Mouse (Mus musculus): ENCODE results near the gene Tmem255a. TPM values are rescaled to one million over a fixed set of nuclear protein-coding genes. Genes with fewer than 3 reads are reported as not detected.

Tmem255a gene
- polyA plus RNA-seq, 1 experiment from 2014 or later = 39.9 TPM

- no peaks in the 10 kb centered on the region for H3K4me1 ChIP-seq (ENCODE audit: control insufficient read depth, insufficient read depth, low read depth, low read length)
- H3K4me3 ChIP-seq (ENCODE audit: low read length) = no peak overlapping the region
- no peaks in the 10 kb centered on the region for H3K36me3 ChIP-seq (ENCODE audit: control insufficient read depth, insufficient read depth, low read length)
- H3K9me3 ChIP-seq (ENCODE audit: control insufficient read depth, low read length) = no peaks in the 10 kb centered on the region
- H3K27me3 ChIP-seq (replicated peaks; ENCODE audit: control insufficient read depth, insufficient read depth, low read length) = no peaks in the 10 kb centered on the region
- H3K4me2 ChIP-seq (ENCODE audit: low read length) = no peak overlapping the region
- H3K9ac ChIP-seq (ENCODE audit: low read depth, low read length) = no peak overlapping the region
- no peak for ATAC-seq
- 68% methylated on average over 2 of the region's 2 CpGs for WGBS
- H3K27ac ChIP-seq (ENCODE audit: low read depth, low read length) = no peak overlapping the region
These were observed 34.6 kb downstream of the Tmem255a start for GRCm38 (mm10) chrX:38217676-38217991.

GRCm38 (mm10) chrX:38216986-38217675, 35.1 kb downstream of the Tmem255a start:
- H3K9me3 ChIP-seq (ENCODE audit: control insufficient read depth, low read length) = no peaks in the 10 kb centered on the region
- H3K36me3 ChIP-seq (ENCODE audit: control insufficient read depth, insufficient read depth, low read length) = no peaks in the 10 kb centered on the region
- H3K27ac ChIP-seq (ENCODE audit: low read depth, low read length) = no peak overlapping the region
- no peak overlapping the region for H3K9ac ChIP-seq (ENCODE audit: low read depth, low read length)
- H3K27me3 ChIP-seq (replicated peaks; ENCODE audit: control insufficient read depth, insufficient read depth, low read length) = no peaks in the 10 kb centered on the region
- no peak overlapping the region for H3K4me3 ChIP-seq (ENCODE audit: low read length)
- no peaks in the 10 kb centered on the region for H3K4me1 ChIP-seq (ENCODE audit: control insufficient read depth, insufficient read depth, low read depth, low read length)
- 87% methylated on average over 9 of the region's 9 CpGs for WGBS
- no peak overlapping the region for H3K4me2 ChIP-seq (ENCODE audit: low read length)
- no peak for ATAC-seq

- Histone ChIP-seq H3K27me3 (replicated peaks; ENCODE audit: control insufficient read depth, insufficient read depth, low read length) (no peaks in the 10 kb centered on the region), H3K36me3 (ENCODE audit: control insufficient read depth, insufficient read depth, low read length) (no peaks in the 10 kb centered on the region), H3K9ac (ENCODE audit: low read depth, low read length) (no peak overlapping the region), H3K4me1 (ENCODE audit: control insufficient read depth, insufficient read depth, low read depth, low read length) (no peaks in the 10 kb centered on the region), H3K4me2 (ENCODE audit: low read length) (no peak overlapping the region), H3K9me3 (ENCODE audit: control insufficient read depth, low read length) (no peaks in the 10 kb centered on the region), H3K4me3 (ENCODE audit: low read length) (no peak overlapping the region), H3K27ac (ENCODE audit: low read depth, low read length) (no peak overlapping the region)
- 74% methylated on average over 1 of the region's 1 CpGs for WGBS
- ATAC-seq = no peak
These were observed 44.8 kb downstream of the Tmem255a start for GRCm38 (mm10) chrX:38207392-38207791.

- Histone ChIP-seq H3K4me2 (ENCODE audit: low read length) (no peak overlapping the region), H3K27me3 (replicated peaks; ENCODE audit: control insufficient read depth, insufficient read depth, low read length) (no peaks in the 10 kb centered on the region), H3K36me3 (ENCODE audit: control insufficient read depth, insufficient read depth, low read length) (no peaks in the 10 kb centered on the region), H3K9ac (ENCODE audit: low read depth, low read length) (no peak overlapping the region), H3K4me3 (ENCODE audit: low read length) (no peak overlapping the region), H3K4me1 (ENCODE audit: control insufficient read depth, insufficient read depth, low read depth, low read length) (no peaks in the 10 kb centered on the region), H3K9me3 (ENCODE audit: control insufficient read depth, low read length) (no peaks in the 10 kb centered on the region), H3K27ac (ENCODE audit: low read depth, low read length) (0 out of 2 replicates have a peak overlapping the region, but pooled peaks have one; percentile 48)
- peak; percentile 50; the same call in 1 of the 2 replicates for ATAC-seq
- 45% methylated on average over 2 of the region's 2 CpGs for WGBS
These were observed 50.4 kb downstream of the Tmem255a start for GRCm38 (mm10) chrX:38201816-38202215.

GRCm38 (mm10) chrX:38190458-38190764, 61.8 kb downstream of the Tmem255a start:
- Histone ChIP-seq H3K9ac (ENCODE audit: low read depth, low read length) (peak overlapping the region; percentile 87), H3K36me3 (ENCODE audit: control insufficient read depth, insufficient read depth, low read length) (no peaks in the 10 kb centered on the region), H3K9me3 (ENCODE audit: control insufficient read depth, low read length) (no peaks in the 10 kb centered on the region), H3K4me2 (ENCODE audit: low read length) (peak overlapping the region; percentile 66), H3K27ac (ENCODE audit: low read depth, low read length) (peak overlapping the region; percentile 84), H3K27me3 (replicated peaks; ENCODE audit: control insufficient read depth, insufficient read depth, low read length) (no peaks in the 10 kb centered on the region), H3K4me3 (ENCODE audit: low read length) (peak overlapping the region; percentile 66), H3K4me1 (ENCODE audit: control insufficient read depth, insufficient read depth, low read depth, low read length) (peaks cover 3% of the 10 kb centered on the region; the same call in 1 of the 2 replicates)
- 16% methylated on average over 3 of the region's 3 CpGs for WGBS
- ATAC-seq = peak; percentile 24; the same call in 1 of the 2 replicates

GRCm38 (mm10) chrX:38189552-38190457, 62.4 kb downstream of the Tmem255a start, which contains the start of gene Zbtb33:
Zbtb33 (plus strand) TSS chrX:38189793.
- peak within 1 kb of the TSS; percentile 84 for H3K27ac ChIP-seq (ENCODE audit: low read depth, low read length)
- H3K9me3 ChIP-seq (ENCODE audit: control insufficient read depth, low read length) = no peaks in the 10 kb centered on the region
- peaks cover 3% of the 10 kb centered on the region; the same call in 1 of the 2 replicates for H3K4me1 ChIP-seq (ENCODE audit: control insufficient read depth, insufficient read depth, low read depth, low read length)
- peak within 1 kb of the TSS; percentile 66 for H3K4me2 ChIP-seq (ENCODE audit: low read length)
- no peaks in the 10 kb centered on the region for H3K27me3 ChIP-seq (replicated peaks; ENCODE audit: control insufficient read depth, insufficient read depth, low read length)
- H3K4me3 ChIP-seq (ENCODE audit: low read length) = peak within 1 kb of the TSS; percentile 66
- peak within 1 kb of the TSS; percentile 87 for H3K9ac ChIP-seq (ENCODE audit: low read depth, low read length)
- WGBS = 13% methylated on average over 64 of the region's 72 CpGs
- ATAC-seq = peak; percentile 98
- H3K36me3 ChIP-seq (ENCODE audit: control insufficient read depth, insufficient read depth, low read length) = no peaks in the 10 kb centered on the region

GRCm38 (mm10) chrX:38185520-38185919, 66.7 kb downstream of the Tmem255a start:
- Histone ChIP-seq H3K27me3 (replicated peaks; ENCODE audit: control insufficient read depth, insufficient read depth, low read length) (no peaks in the 10 kb centered on the region), H3K27ac (ENCODE audit: low read depth, low read length) (no peak overlapping the region), H3K4me2 (ENCODE audit: low read length) (no peak overlapping the region), H3K9ac (ENCODE audit: low read depth, low read length) (no peak overlapping the region), H3K4me3 (ENCODE audit: low read length) (no peak overlapping the region), H3K9me3 (ENCODE audit: control insufficient read depth, low read length) (no peaks in the 10 kb centered on the region), H3K4me1 (ENCODE audit: control insufficient read depth, insufficient read depth, low read depth, low read length) (no peaks in the 10 kb centered on the region), H3K36me3 (ENCODE audit: control insufficient read depth, insufficient read depth, low read length) (no peaks in the 10 kb centered on the region)
- 26% methylated on average over 2 of the region's 2 CpGs for WGBS
- no peak for ATAC-seq

- peak; percentile 79 for ATAC-seq
- Histone ChIP-seq H3K9ac (ENCODE audit: low read depth, low read length) (no peak overlapping the region), H3K4me3 (ENCODE audit: low read length) (peak overlapping the region; percentile 14), H3K4me1 (ENCODE audit: control insufficient read depth, insufficient read depth, low read depth, low read length) (no peaks in the 10 kb centered on the region), H3K4me2 (ENCODE audit: low read length) (peak overlapping the region; percentile 72), H3K9me3 (ENCODE audit: control insufficient read depth, low read length) (peaks cover 3% of the 10 kb centered on the region), H3K36me3 (ENCODE audit: control insufficient read depth, insufficient read depth, low read length) (no peaks in the 10 kb centered on the region), H3K27me3 (replicated peaks; ENCODE audit: control insufficient read depth, insufficient read depth, low read length) (no peaks in the 10 kb centered on the region), H3K27ac (ENCODE audit: low read depth, low read length) (no peak overlapping the region)
- 20% methylated on average over 14 of the region's 15 CpGs for WGBS
These were observed 70.5 kb downstream of the Tmem255a start for GRCm38 (mm10) chrX:38181608-38182258.

Measured in hindbrain, embryonic 16.5 days (tissue).